Mouse (Mus musculus) R1 (cell line): ENCODE data around the gene Slc35e1.

Experiments used
- DNase-seq: peaks from one replicate; pipeline ENCODE4 v3.0.0-alpha.2; 2018; ENCODE audit warnings: low read depth, low spot score

Gene Slc35e1

GRCm38 (mm10) chr8:72491680-72492621, at the start of gene Slc35e1:
Slc35e1 (minus strand) TSS chr8:72492614.
- peak; percentile 57 for DNase-seq

GRCm38 (mm10) chr8:72539234-72539633, 46.8 kb upstream of the Slc35e1 start:
- DNase-seq, result peak; percentile 70

- no peak for DNase-seq
These were observed 42.5 kb upstream of the Slc35e1 start for GRCm38 (mm10) chr8:72534888-72535287.

- no peak for DNase-seq
These were observed 39.7 kb upstream of the Slc35e1 start for GRCm38 (mm10) chr8:72532103-72532502.

- DNase-seq, result peak; percentile 72
These were observed 29.5 kb upstream of the Slc35e1 start for GRCm38 (mm10) chr8:72521888-72522287.

GRCm38 (mm10) chr8:72517421-72517988, 25.1 kb upstream of the Slc35e1 start:
- no peak for DNase-seq

- no peak for DNase-seq
These were observed 20.7 kb upstream of the Slc35e1 start for GRCm38 (mm10) chr8:72513158-72513557.

GRCm38 (mm10) chr8:72512648-72513047, 20.2 kb upstream of the Slc35e1 start:
- no peak for DNase-seq

- no peak for DNase-seq
These were observed 15.1 kb upstream of the Slc35e1 start for GRCm38 (mm10) chr8:72507505-72507904.

- no peak for DNase-seq
These were observed 12.4 kb upstream of the Slc35e1 start for GRCm38 (mm10) chr8:72504637-72505314.

GRCm38 (mm10) chr8:72504137-72504536, 11.7 kb upstream of the Slc35e1 start:
- DNase-seq, result no peak

GRCm38 (mm10) chr8:72500521-72500931, 8.1 kb upstream of the Slc35e1 start:
- peak; percentile 35 for DNase-seq

- DNase-seq, result no peak
These were observed 7.3 kb upstream of the Slc35e1 start for GRCm38 (mm10) chr8:72499521-72500284.

- no peak for DNase-seq
These were observed 6.1 kb upstream of the Slc35e1 start for GRCm38 (mm10) chr8:72498527-72498926.

GRCm38 (mm10) chr8:72497911-72498310, 5.5 kb upstream of the Slc35e1 start:
- no peak for DNase-seq

- DNase-seq, result no peak
These were observed 3.8 kb upstream of the Slc35e1 start for GRCm38 (mm10) chr8:72496217-72496616.

- DNase-seq, result peak; percentile 53
These were observed 3.1 kb upstream of the Slc35e1 start for GRCm38 (mm10) chr8:72495411-72496111.

GRCm38 (mm10) chr8:72493381-72493780, 967 bp upstream of the Slc35e1 start:
- DNase-seq, result no peak

GRCm38 (mm10) chr8:72492622-72493081, 238 bp upstream of the Slc35e1 start:
- DNase-seq, result peak; percentile 98

GRCm38 (mm10) chr8:72491017-72491416, 1.4 kb downstream of the Slc35e1 start:
- DNase-seq, result no peak

GRCm38 (mm10) chr8:72487014-72487413, 5.4 kb downstream of the Slc35e1 start:
- DNase-seq, result no peak
